Mouse (Mus musculus): ENCODE measurements around the gene Negr1.

Gene Negr1

DNA sequence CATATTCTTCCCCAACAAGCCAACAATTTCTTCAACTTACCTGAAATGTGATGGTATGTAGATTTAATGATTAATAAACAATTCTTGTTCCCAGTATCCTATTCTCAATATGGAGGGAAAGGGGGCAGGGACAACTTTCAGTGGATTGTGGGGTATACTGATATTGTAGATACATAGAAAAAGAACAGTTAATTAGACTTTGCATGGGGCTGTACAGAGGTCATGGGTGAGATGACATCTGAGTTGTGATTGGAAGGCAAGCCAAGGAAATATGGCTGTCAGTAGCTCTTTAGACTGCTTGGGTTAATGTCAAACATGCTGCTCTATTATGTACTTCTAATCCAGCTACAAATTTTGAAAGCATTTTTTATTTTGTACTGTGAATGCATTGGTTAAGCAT lies 535.9 kb downstream of the Negr1 start:
- DNase-seq (ENCODE audit: inconsistent age in 2 of 2, low spot score in 1 of 2), result no peak

DNA sequence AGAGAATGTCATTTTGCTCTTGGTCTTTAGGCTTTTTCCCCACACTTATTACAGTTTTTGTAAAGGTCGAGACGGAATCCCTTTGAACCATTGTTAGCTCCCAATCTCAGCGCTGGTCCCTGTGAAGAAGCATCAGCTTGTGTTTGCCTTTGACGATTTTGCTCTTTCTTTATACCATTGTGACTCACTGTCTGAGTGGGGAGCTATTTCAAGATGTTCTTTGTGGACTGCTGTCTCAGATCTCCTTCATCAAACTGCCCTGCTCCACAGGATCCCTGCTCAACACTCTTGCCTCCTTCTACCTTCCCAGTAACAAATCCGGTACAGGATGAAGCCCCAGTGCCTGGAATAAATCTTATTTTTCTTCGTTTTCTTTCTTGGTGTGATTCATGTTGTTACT lies 536.8 kb downstream of the Negr1 start:
- DNase-seq (ENCODE audit: inconsistent age in 2 of 2, low spot score in 1 of 2), result no peak

DNA sequence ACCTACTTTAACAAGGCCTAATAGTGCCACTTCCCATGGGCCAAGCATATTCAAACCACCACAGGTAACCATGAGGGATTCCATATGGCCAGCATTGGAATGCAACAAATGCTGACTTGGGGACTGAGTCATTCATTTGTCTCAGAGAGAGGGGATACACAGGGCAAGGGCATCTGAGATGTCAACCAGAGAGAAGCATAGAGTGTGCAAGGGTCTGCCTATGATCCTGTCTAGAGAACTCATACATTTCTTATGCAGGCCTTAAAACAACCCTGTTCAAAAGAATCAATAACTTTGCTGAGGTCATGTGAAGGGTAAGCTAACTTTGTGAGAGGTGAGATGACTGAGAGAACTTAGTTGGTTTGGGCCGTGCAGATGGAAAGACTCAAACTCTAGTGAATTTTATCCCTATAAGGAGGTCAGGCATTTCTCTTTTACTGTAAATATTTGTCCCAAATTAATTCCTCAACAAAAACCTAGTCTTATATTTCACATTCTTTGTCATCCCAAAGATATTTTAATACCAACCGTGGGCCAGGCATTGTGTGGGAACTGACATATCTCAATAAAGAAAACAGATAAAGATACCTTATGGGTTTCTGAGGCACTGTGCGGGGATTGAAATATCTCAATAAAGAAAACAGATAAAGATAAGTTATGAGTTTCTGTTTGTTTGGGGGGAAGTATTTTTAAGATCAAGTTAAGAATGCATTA lies 543.4 kb downstream of the Negr1 start:
- DNase-seq (ENCODE audit: inconsistent age in 2 of 2, low spot score in 1 of 2), result no peak

DNA sequence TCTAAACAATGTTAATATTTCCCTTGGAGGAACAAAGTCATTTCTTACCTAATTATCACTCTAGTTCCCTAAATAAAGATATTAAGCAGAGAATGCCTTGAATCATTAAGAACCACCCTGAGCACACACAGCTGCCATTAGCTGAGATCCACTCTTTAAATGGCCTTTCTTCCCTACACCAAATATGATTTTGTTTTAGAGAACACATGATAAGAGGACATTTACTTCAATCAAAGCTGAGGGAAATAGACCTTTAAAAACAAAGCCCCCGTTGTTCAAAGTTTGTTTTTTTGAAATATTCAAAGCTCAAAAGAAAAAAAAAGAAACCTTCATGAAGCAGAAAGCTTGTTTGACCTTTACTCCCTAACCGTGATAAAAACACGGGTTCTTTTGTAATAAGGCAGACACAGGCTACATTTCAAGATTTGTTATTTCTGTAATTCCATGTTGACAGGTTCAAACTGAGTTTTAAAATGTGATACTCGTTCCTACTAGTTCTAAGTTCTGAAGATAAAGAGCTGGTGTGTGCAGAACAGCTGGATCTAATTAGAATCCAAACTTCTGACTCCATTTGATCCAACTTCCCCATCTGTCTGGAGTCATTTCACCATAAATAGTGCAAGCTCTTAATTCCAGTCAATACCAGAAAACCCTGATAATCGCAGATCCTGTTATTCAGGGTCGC lies 544.1 kb downstream of the Negr1 start:
- DNase-seq (ENCODE audit: inconsistent age in 2 of 2, low spot score in 1 of 2), result no peak

DNA sequence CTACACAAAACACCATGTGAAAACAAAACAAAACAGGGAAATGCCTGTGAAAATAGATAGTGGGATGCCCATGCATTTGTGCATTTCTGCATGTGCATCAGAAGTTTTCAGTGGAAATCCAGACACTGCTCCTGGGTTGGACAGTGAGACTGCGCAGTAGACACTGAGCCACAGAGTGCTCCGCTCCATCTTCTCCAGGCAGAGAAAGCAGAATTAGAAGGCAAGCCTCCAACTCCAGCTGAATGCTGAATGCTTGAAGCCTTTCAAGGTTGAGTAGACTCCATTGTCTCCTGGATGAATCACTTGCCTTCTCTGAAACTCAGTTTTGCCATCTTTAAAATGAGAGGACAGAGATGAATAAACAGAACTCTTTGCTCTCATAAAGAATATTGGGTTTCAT lies 546.6 kb downstream of the Negr1 start:
- DNase-seq (ENCODE audit: inconsistent age in 2 of 2, low spot score in 1 of 2), result no peak

DNA sequence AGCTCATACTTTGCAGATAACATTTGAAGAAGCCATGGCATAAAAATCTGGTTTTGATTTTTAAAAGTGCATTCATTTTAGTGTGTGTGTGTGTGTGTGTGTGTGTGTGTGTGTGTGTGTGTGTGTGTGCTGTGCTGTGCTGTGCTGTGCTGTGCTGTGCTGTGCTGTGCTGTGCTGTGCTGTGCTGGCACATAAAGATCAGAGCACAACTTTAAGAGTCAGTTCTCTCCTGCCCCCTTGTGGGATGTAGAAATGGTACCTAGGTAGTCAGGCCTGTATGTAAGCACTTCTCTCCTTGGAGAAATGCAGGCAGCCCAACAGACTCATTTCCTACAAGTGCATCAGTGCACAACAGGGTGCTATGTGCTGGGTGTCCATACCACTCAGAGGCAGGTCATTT lies 547.7 kb downstream of the Negr1 start:
- DNase-seq (ENCODE audit: inconsistent age in 2 of 2, low spot score in 1 of 2), result peak; percentile 7 to 66

DNA sequence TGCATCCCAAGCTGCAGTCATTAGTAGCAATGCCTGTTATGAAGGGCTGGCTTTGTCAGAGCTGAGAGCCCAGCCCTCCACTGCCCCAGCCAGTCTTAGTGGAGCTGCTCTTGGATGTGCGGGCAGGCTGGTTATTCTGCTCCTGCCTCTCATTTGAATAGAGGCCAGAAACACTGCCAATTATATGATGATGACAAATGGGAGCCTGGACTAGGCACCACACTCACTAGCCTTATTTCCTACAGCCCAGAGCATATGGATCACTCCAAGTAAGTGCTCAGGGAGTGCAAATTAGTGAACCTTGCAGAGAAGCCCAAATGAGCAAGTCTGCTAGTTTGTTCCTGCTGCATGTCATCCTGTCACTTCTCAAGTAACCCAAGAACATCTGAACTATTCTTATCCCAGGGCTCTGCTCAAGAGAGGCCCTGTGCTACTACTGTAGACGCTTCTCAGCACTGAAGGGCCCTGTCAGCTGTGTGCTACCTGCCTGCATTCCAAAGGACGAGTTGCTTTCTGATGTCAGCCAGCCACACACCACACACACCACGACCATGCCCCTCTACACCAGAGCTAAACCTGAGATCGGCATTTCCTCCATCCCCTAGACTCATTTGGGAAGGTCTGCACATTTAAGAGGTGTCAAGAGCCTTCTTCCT lies 553.6 kb downstream of the Negr1 start:
- peak in 1 of 2 experiments; percentile 5 for DNase-seq (ENCODE audit: inconsistent age in 2 of 2, low spot score in 1 of 2)

DNA sequence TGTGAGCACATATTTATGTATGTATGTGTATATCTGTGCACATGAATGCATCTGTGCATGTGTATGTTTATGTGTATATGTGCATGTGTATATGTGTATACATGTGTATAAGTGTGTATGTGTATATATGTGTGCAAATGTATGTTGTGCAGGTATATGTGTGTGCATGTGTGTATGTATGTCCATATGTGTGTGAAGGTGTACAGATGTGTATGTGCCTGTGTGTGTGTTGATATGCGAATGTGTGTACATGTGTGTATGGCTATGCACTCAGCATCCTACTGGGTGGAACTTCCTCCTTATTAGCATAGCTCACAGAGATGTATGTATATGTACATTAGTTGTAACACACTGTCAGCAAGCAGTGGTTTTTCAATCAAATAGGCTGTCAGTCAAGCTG lies 554.4 kb downstream of the Negr1 start:
- no peak for DNase-seq (ENCODE audit: inconsistent age in 2 of 2, low spot score in 1 of 2)

DNA sequence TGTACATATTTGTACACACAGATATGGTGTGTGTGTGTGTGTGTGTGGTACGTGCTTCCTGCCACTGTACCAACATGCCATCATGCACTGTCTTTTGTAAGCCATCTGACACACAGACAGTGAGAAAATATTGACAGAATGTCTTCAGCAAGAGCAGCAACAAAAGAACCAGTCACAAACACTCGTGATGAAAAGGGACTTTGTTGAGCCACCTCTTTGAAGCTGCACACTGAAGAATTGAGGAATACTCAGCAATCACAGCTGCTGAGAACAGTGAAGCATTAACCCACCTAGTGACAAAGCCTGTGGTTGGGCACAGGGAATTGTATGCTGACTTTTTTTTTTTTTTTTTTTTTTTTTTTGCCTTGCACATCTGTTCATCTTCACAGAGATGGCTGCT lies 558.3 kb downstream of the Negr1 start:
- DNase-seq (ENCODE audit: inconsistent age in 2 of 2, low spot score in 1 of 2), result no peak

DNA sequence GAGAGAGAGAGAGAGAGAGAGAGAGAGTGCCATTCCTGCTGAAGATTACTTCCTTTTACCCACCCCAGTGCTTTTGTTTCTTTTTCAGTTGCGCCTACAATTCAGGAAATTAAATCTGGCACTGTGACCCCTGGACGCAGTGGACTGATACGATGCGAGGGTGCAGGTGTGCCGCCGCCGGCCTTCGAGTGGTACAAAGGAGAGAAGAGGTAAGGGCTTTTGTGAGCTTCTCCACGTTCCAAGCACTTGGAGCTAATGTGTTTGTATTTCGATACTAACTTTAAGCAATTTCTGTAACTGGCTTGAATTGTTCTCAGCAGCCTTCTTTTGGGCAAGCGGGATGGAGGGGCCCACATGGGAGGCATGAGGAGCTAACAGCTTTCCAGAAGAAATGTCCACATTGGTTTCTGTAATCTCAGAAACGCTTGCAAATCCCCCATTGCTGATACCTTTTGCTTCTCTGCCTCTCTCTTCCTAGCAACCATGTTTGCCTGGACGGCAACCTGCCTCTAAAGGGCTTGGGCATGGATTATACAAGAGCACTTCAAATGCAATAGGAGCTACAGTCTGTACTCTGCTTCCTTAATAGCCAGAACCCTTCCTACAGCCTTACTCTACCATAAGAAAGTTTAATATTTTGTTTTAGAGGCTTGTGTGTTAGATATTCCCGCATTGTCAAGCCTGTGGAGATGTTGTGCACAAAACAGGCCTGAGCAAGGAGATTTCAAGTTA lies 584.7 kb downstream of the Negr1 start:
- DNase-seq (ENCODE audit: inconsistent age in 2 of 2, low spot score in 1 of 2), result no peak

DNA sequence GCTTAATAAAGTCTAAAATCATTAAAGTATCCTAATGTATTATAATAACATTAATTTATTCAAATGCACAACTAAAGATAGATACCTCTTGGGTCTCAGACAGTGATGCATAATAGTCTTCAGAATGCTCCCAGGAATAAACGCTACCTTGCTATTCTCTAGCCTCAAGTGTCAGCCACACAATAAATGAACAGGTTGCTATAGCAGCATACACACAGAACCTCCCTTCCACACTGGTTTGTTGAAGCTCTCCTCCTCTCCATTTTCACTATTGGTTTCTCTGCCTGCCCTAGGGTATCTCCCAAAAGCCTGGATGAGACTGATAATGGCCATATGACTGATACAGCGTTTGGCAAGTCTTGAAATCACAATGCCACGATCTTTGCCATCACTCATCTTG lies 593.3 kb downstream of the Negr1 start:
- DNase-seq (ENCODE audit: inconsistent age in 2 of 2, low spot score in 1 of 2), result no peak

DNA sequence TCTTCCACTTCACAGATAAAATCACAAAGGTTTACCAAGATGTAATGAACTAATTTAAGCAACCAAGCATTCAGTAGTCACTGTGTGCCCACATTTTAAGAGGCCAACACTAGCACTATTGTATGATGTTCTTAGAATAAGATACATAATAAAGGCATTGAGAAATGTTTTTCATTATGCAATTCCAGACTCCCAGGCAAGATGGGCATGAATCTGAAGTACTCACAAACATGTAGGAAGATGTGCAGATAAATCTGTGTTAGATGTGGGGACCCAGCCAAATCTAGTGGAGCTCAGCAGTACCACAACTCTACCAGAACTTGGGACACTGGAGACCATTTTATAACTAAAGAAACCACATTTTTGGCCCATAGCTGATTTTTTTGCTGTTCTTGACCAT lies 593.9 kb downstream of the Negr1 start:
- DNase-seq (ENCODE audit: inconsistent age in 2 of 2, low spot score in 1 of 2), result no peak

DNA sequence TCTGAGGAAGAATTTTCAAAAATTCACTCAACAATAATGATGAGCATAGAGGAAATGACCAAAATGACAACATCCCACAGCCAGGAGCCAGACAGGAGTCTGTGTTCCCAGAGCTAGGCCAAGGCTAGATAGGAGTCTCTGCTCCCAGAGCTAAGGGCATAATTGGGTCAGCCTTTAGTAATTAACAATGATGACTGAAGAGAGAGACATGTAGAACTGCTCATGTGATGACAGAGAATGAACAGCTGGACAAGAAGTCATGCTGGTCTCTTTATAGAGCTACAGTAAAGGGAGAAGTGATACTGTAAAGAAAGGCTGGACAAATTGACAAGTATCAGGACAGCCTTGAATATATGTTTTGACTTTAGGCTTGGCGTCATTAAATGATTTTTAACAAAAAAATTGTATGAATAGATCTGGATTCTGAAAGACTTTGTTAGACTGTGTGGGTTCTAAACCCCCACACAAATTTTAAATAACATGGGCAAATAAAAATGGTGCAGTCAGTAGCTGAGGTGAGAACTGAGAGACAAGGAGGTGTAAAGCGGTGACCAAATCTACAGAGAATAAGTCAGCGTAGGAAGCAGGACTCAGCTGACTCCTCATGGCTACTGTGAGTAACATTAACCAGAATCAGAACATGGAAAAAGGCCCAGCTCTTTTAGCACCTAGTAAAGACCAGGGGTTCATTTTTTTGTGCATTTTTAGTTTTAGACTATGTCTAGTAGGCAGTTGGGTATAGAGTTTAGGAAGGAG lies 603.4 kb downstream of the Negr1 start:
- DNase-seq (ENCODE audit: inconsistent age in 2 of 2, low spot score in 1 of 2), result no peak

DNA sequence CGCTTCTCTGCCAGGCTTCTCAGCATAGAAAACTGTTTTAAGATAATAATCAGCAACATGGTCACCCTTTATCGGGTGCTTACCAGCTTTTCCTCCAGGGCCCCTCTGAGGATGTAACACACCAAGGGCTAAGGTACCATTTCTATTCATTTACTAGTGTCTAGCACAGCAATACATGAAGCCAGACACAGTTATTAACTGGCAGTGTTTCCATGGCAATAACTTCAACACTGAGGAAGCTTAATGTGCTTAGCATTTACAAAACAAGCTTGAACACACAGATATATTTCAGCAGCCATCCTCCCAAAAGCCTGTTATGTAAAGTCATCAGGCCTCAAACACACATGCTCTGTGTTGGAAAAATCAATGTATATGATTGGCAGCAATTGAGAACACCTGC lies 620.4 kb downstream of the Negr1 start:
- DNase-seq (ENCODE audit: inconsistent age in 2 of 2, low spot score in 1 of 2), result no peak

DNA sequence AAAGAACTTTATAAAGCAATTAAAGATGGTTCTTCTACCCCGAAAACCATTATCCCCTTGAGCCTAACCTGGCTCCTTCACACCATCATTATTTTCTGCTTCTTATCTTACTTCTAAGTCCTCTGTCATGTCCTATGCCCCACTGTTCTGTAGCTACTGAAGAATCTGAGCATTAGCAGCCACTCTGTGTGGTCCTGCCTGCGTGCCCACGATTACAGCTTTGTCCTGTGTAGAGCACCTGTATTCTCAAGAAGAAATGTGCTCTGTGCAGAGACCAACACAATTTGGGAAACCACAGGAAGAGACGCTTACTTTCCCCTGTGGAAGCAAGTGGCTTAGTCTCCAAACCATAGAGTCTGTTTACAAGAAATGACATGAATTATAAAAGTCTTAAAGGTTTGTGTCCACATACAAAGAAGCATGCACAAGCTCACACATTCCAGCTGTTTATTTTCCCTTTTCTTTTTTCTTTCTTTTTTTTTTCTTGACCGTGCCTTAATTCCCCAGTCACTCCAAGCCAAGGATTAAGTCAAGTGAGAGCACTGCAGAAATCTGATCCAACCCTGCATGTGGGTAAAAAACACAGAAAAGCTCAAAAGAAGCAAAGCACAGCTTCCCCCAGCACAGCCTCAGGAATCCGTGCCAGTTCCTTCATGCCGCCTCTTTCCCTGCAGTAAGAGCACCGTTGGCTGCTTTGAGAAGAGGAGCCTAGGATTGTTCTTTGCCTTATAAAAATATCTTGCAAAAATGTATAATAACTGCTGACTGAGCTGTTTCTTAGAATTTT lies 627.5 kb downstream of the Negr1 start:
- DNase-seq (ENCODE audit: inconsistent age in 2 of 2, low spot score in 1 of 2), result no peak

DNA sequence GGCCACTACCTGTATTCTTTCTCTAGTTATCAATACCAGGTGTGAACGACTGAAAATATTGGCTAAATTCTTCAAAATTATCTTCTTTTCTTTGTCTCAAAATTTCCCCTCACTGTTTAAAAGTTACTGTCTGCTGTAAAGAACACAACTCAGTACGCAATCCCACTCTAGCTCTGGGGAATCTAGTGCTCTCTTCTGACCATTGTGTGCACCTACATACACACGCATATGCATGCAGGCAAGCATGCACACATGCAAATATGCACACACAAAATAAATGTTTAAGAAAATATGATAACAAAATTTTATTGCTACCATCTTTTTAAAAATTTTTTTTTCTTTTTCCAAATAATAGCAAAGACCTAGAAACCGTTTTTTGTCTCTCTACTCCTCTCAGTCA lies 628.2 kb downstream of the Negr1 start:
- no peak for DNase-seq (ENCODE audit: inconsistent age in 2 of 2, low spot score in 1 of 2)

DNA sequence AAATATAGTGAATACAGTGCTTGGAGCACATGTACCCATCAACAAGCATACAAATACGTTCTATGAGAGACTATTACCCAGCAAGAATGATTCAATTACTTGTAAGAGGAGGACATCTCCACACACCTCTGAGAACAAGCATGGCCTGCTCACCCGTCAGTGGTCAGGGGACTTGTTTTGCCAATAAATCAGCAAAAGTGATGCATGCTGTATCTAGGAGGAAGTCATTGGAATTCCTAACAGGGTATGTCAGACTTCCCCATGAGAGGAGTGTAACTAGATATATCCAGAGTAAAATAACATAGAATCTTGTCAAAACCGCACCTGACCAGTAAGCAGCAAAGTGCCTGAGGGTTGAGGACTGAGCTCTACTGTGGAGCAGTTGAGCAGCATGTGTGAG lies 629.0 kb downstream of the Negr1 start:
- DNase-seq (ENCODE audit: inconsistent age in 2 of 2, low spot score in 1 of 2), result no peak

DNA sequence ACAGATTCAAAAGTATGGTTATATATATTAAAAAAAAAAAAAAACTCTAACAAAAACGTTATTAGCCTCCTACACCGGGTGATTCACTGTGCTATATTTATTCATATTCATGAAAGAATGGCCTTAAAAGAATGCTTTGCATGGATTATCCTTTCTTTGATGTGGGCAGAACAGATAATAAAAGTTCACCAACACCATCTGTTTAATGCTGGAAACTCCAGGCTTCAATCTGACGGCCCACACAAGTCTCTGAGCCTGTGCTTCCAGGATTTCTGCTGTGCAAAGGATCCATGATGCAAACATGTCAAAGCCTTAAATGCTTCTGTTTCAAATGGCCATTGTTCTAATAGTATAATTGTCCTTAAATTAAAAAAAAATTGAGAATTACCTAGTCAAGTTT lies 630.4 kb downstream of the Negr1 start:
- DNase-seq (ENCODE audit: inconsistent age in 2 of 2, low spot score in 1 of 2), result no peak

DNA sequence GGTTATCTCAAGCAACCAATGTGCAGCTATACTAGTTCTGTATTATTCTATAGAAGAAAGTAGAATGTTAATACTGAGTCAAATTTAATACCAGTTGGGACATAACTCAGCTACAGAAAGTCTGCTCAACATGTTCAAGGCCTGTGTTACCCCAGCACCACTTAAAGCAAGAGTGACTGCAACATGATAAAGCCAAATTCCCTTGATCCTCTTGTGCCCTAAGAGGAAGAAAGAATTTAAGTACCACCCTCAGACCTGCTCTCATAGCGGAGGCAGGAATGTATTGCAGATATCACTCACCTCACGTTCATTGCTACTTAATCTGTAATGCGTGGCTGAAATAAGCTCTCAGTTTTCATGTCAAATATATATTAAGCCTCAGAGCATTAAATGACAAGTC lies 631.5 kb downstream of the Negr1 start:
- DNase-seq (ENCODE audit: inconsistent age in 2 of 2, low spot score in 1 of 2), result no peak

DNA sequence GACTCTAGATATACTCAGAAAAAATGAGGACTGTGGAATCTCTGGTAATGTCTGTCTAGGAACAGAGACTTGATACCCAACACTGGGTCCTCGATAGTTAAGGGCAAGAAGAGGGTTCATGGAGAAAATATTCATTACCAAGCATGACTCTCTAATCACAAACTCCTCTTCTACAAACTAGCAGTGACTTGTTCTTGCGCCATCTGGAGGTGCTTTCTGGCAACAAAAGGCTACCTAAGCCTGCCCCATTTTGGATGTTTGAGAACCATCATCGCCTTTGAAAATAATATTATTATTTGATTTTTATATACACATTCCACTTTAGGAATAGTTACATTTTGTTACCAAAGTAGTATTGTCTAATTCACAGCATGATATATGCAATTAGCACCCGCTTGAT lies 637.1 kb downstream of the Negr1 start:
- no peak for DNase-seq (ENCODE audit: inconsistent age in 2 of 2, low spot score in 1 of 2)

Measured in adrenal gland, adult (tissue).